Mouse (Mus musculus) adrenal gland, adult 18-20 months (tissue): ENCODE results near the gene Mkrn1. TPM values are rescaled to one million over a fixed set of nuclear protein-coding genes. Genes with fewer than 3 reads are reported as not detected.
"Not testable (repeated sequence)": the region's sequence is repeated elsewhere in the genome, so short reads cannot be mapped to it uniquely, and the experiment has no call there.

Experiments used
- DNase-seq, 2 experiments: peaks; one replicate each; pipeline ENCODE4 v3.0.0; 2021 to 2022; ENCODE audit warnings: low spot score in 2 of 2
- total RNA-seq, 2 experiments: library from RNA; stranded (reverse); gene quantifications; 1 replicate in 1 of 2; 2 replicates in 1 of 2; pipeline ENCODE4 v1.2.3; 2021

The Mkrn1 gene
- total RNA-seq, 2 experiments from 2014 or later = 64.0 to 72.7 TPM

DNA sequence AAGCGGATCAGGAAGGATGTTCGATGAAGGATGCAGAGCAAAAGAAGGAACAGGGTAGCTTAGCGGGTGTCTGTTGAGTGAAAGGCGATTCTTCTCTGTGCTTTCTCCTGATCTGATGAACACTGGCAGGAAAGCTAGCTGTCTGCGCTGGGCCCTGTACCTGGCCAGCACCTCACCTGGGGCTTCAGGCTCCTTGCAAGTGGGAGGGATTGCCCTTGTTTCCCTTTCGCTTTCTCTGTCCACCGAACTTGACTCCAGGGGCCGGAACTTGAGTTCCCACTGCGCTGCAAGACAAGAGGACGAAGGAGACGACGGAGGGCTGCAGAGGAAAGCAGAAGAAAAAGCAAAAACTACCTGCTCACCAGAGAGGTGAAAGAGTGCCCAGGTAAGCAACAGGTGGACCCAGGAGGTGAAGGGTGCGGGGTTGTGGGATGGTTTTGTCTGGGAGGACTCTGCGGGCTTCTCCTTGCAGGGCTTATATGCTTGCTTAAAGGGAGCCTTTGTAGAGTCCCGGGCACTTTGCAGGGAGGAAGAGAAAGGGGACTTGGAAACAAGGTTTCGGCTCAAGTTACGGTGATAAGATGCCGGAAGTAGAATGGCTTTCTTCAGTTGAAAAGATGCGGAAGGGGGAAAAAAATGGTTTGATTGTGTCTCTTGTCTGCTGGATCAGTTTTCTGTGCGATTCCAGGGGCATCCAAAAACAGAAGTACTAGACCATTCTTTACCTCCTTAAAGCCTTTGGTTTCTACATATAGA is 39.0 kb downstream of the Mkrn1 start, which contains the start of gene Rab19:
Rab19 (plus strand) TSS at position 51 of the 756 bp plus-strand sequence.
- peak in 1 of 2 experiments; percentile 17 for DNase-seq

DNA sequence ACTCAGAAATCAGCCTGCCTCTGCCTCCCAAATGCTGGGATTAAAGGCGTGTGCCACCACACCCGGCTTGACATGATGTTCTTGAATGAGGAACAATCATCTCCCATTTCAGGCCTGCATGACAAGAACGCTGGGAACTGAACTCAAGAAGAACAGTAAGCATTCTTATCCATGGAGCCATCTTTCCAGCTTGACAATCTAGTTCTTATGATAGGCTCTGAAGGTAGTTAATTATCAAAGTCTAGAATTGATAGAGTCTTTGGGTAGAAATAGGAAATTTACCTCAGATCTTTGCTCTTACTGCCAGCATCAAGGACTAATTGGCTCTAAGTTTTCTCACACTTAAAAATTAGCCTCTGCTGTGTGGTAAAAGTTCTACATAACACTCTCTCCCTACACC is 40.0 kb downstream of the Mkrn1 start:
- no peak for DNase-seq

DNA sequence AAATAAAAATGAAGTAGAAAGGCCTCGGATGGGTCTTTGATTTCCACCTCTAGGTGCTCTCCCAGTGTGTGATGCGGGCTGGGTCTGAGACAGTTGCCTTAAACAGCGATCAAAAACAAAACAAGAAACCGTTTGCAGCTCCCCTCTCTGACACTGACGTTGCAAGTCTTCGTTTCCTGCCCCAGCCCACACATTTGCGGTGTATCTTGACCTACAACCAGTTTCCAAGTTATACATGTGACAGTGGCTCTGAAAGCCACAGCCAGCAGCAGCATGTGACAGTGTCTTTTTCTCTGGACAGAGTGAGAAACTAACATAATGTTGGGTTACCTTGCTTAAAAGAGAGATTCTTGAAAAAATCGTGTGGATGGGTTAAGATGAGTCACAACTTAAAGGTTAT is 40.5 kb downstream of the Mkrn1 start:
- no peak for DNase-seq

DNA sequence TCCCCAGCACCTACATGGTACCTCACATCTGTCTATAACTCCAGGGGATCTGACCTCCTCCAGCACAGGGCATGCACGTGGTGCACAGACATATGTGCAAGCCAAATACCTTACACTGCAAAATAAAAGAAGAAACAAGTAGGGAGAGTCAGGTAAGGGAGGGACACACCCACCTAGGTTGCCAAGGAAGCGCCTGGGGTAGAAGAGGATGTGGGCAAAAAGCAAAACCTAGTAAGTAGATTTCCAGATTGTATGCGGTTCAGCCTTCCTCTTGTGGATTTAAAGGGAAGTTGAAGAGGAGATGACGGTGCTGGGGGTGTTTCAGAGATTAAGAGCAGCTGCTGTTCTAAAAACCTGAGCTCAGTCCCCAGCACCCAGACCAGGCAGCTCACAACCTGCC is 41.0 kb downstream of the Mkrn1 start:
- no peak for DNase-seq

DNA sequence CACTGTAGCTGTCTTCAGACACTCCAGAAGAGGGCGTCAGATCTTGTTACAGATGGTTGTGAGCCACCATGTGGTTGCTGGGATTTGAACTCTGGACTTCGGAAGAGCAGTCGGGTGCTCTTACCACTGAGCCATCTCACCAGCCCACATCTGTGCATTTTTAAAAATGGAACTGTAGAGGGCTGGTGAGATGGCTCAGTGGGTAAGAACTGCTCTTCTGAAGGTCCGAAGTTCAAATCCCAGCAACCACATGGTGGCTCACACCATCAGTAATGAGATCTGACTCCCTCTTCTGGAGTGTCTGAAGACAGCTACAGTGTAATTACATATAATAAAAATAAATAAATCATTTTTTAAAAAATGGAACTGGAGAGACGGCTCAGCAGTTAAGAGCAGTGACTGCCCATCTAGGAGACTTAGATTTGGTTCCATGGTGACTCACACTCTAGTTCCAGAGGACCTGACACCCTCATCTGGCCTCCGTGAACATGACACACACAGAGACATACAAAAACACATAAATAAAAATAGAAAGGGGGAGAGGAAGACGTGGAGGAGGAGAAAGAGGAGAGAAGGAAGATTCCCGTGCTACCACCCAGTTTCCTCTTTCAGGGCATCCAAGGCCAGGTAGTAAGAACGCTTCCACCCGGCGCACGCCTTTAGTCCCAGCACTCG is 42.0 kb downstream of the Mkrn1 start:
- not testable (repeated sequence) for DNase-seq

DNA sequence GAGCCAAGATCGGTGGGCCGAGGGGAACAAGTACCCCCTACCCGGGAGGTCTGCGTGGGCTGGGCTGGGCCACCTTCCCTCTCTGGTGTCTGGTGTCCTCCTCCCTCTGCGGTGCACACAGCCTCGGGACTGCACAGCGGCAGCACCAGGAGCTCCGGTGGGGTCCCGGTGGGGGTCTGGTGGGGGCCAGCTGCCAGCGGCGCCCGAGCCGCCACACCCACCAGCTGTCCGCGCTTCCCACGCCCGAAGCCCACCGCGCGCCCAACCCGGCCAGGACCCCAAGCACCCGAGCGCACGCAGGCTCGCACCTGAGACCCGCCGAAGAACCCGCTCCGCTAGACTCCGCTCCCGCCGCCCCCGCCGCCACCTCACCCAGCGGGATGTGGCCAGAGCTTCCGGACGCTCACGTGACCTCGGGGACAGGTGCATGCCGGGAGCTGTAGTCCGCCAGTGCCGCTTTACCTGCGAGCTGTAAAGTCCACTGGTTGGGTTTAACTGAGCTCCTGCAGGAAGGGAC is 42.9 kb downstream of the Mkrn1 start, which contains the start of gene Slc37a3:
Slc37a3 (minus strand) TSS at position 365 of the 517 bp plus-strand sequence.
- DNase-seq = peak; percentile 82 to 85

DNA sequence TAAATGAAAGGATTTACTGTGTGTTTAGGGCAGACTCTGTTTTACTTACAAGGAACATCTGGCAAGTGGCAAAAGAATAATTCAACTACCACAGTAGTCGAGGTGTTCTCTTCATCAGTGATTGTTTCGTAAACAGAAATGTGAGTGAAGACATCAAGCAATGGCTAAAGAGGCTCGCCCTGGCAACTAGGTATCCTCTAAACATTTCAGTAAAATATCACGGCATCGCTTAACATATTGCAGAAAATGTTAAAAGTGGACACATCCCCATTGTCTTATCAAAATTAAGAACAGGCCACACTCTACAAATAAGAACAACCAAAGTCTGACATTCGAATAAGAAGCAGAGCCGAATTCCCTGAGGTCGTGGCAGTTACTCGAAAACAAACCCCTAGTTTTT is 43.5 kb downstream of the Mkrn1 start:
- no peak for DNase-seq

DNA sequence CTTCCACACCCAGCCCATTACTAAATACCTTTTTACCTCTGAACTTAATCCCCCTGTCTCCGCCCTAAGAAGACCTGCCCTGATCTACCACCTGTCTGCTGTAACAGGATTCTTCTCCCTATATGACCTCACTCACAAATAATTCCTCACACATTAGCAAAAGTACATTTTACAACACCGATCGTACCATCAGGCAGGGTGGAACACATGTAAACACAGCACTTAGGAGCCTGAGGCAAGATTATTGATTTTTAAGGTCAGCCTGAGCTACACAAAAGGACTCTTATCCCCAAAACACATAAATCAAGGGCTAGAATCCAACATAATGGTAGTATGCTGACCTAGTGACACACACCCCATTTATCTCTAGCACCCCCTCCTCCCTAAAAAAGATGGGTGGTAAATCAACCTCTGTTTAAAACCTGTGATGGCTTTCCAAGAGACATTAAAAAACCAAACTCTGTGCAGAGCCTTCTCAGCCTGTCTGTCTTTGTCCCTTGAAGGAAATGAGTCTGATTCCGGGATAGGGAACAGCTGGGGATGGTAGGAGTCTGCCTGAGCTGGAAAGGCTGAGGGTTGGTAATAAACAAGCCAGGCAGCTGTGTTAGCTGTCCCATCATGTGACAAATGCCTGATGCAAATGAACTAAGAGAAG is 46.8 kb downstream of the Mkrn1 start:
- no peak for DNase-seq

DNA sequence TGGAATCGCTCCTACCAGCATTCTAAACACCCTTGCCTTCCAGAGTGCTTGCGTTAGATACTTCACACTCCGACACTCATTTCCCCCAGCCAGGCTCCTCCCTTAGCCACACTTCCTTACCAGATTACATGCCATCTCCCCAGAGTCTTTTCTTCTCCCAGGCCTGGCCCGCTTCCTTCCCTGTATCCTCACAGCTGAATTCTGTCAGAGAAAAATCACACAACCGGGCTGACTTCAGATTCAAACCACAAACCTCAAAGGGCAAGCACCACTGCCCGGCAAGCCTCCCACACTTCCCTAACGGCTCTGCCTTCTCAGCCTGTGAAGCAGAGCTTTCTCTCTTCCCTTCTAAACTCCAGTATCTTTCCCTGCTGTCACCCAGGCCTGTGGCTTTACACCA is 47.5 kb downstream of the Mkrn1 start:
- no peak for DNase-seq

DNA sequence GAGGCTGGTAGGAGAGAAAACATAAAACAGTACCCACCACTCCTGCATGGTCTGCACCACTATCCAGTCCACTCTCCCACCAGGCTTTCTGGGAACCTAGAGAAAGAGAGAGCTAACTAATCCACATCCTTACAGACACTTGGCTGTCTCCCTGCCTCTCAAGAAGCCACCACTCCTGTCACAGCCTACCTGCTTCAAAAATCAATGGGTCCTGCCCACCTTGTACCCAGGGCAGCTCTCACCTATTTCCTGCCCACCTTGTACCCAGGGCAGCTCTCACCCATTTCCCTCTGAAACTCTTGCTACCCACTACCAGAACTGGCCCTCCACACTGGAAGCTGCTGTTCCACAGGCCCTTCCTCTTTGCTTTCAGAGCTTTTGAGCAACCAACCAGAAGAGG is 48.2 kb downstream of the Mkrn1 start:
- DNase-seq = no peak

DNA sequence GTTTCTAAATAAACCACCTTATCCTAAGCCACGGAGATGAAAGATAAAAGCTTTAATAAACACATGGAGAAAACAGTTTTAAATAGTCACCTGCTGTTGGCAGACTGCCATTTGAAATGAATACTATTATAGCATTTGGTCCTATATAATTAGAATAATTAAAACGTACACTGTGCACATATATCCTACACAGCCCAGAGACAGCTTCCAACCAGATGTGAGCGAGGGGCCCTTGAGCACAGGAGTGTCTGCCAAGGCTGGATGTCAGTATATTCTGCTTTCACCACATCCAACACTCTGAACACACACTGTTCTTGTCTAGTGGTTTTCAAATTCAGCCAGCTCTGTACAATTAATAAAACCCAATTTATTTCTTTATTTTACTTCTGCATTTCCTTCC is 50.6 kb downstream of the Mkrn1 start:
- no peak for DNase-seq

DNA sequence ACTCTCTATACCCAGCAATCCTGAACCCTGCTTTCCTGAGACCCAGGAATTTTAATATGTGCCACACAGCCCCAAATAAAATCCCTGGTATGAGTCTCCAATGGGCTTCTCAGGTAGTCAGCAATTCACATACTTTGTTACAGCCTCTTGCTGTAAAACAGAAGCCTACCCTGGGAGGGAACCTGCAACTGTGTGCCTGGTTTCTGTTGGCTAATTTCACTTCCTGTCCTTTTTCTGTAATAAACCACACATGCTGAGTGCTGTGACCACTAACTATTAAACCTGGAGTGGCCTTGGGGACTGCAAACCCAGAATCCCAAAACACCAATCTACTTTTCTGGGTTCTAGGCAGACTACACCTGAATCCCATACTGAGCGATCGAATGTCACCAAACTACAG is 57.6 kb downstream of the Mkrn1 start:
- DNase-seq = no peak

DNA sequence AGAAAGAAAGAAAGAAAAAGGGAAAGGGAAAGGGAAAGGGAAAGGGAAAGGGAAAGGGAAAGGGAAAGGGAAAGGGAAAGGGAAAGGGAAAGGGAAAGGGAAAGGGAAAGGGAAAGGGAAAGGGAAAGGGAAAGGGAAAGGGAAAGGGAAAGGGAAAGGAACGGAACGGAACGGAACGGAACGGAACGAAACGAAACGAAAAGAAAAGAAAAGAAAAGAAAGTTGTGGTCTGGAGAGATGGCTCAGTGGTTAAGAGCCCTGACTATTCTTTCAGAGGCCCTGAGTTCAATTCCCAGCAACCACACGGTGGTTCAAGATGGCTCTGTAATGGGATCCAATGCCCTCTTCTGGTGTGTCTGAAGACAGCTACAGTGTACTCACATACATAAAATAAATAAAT is 61.1 kb downstream of the Mkrn1 start:
- DNase-seq = not testable (repeated sequence)

DNA sequence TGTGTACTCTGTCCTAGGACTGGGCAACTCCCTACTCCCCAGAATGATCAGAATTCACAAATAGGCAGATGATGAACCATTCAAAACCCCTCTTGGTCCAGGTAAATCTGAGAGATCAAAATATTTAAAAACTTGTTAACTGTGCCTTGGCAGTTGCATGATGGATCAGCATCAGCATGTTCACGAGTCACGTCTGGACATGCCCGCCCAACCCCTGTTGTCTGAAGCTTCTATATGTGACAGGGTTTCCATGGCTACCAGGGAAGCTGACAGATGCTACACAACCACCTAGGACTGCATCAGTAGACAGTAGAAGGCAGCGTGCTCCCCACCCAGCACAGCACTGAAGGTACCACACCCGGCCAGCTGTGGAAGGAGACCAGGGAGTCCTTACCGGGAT is 71.3 kb downstream of the Mkrn1 start:
- no peak for DNase-seq

DNA sequence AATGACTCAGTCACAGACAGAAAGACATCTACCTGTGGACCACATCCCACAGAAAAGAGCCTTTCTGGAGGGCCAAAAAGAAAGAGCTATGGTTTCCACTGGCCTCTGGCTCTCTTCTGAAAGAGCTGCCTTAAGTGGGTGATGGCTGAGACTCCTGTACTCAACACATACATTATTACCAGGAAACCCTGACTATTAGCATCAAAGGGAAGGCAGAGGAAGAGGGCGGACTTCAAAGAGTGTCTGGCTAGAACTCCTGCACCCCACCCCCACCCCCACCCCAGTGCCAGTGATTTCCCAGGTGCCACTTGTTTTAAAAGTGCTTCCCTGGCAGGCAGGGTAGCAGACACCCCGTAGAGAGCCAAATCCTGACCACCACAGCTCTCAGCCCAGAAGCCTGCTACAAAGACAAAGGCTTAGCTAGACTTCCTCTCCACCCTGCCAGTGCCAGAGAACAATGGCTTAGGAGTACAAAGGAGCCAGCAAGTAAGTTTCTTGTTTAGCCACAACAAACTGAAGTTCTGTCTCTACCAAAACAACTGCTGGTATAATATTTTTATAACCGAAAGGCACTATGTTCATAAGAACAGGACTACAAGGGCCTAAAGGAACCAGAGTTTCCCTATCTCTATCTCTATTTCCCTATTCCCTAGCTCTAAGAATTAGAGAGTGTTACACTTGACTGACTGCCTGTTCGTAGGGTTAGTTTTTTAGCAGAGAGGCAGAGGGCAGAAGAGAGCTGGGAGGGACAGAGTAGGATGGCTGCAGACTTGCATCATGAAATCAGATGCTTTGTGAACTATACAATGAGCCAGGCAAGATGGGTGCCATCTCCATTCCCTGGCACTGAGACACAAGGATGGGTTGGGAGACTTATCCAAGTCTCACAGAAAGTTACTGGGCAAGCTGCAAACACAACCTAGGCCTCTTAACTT is 72.1 kb downstream of the Mkrn1 start:
- DNase-seq = no peak

Other genes starting within 250 kb of the Mkrn1 start
- gene Kdm7a, start 213.7 kb downstream of the Mkrn1 start, total RNA-seq = 10 to 100 TPM; 11.6 to 12.9 TPM
- 10 to 100 TPM; 33.1 to 35.8 TPM for gene Slc37a3, start 42.8 kb downstream of the Mkrn1 start, total RNA-seq
- not detected for gene Rab19, start 39.3 kb downstream of the Mkrn1 start, total RNA-seq
- 10 to 100 TPM in 1 of 2 experiments, 1 to 10 TPM in 1; 6.2 to 10.8 TPM for gene Dennd2a, start 137.4 kb upstream of the Mkrn1 start, total RNA-seq
- gene Adck2, start 153.4 kb upstream of the Mkrn1 start, total RNA-seq = 10 to 100 TPM; 24.1 to 24.2 TPM
- gene Gm42420, start 165.3 kb upstream of the Mkrn1 start, total RNA-seq = under 1 TPM in 1 of 2 experiments, not detected in 1; 0.89 TPM
- gene Ndufb2, start 172.1 kb upstream of the Mkrn1 start, total RNA-seq = 100 to 1,000 TPM; 200 to 263 TPM